Mouse (Mus musculus) left cerebral cortex, adult 8-10 months (tissue): Measurements from ENCODE around the gene Rpl28. TPM values are rescaled to one million over a fixed set of nuclear protein-coding genes. Genes with fewer than 3 reads are reported as not detected.
"Not testable (repeated sequence)": the region's sequence is repeated elsewhere in the genome, so short reads cannot be mapped to it uniquely, and the experiment has no call there.

ENCODE experiments used
- DNase-seq, 2 experiments: peaks; one replicate each; pipeline ENCODE4 v3.0.0; 2022; ENCODE audit warnings: low spot score in 2 of 2
- total RNA-seq, 4 experiments: library from RNA; stranded (reverse); gene quantifications; 2 replicates each; pipeline ENCODE4 v1.2.4; 2022

Gene Rpl28
- total RNA-seq, 4 experiments from 2014 or later, result 329 to 537 (median 413) TPM

DNA sequence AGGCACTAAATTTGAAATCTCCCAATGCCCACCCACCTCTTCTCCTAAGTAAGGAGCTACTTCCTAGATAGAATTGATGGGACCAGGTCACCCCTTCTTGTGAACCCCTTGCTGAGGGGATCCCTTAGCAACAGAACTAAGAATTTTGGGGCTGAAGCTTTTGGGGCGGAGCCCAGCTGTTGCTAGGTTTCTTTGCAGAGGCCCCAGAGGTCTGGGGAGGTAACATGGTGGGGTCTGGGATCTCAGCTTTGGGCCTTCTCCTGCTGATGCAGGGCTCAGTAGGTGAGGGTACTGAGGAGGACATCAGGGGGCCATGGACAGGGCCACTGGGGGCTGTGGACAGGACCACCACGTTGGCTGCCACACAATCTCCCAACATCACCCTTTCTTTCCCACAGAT, 9.9 kb upstream of the Rpl28 start, which contains the start of the genes Il11 and Tmem190:
TSS of gene Il11 (minus strand) at position 101 of the 400 bp plus-strand sequence.
TSS of gene Tmem190 (plus strand) at position 179 of the 400 bp plus-strand sequence.
- DNase-seq, result no peak

DNA sequence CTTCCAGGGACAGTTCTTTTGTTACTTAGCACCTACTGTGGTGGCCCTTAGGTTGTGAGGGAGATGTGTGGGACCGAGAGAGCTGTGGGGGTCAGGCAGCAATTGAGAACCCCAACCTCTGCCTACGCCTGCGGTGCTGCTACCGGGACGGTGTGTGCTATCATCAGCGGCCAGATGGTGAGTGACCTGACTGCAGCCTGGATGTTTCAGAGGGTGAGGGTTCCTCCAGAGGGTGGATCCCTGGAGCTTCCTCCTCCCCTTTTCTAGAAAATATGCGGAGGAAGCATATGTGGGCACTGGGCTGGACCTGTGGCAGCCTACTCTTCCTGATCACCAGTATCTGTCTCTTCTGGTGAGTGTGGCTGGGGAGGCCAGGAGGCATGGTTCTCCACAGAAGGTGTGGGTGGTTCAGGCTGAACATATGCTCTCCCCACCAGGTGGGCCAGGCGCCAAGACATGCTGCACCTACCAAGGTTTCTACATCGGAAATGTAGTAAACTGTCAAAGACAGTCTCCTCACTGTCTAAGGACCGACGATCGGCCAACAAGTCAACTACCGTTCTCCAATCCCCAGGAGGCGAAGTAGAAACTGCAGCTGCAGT, 8.9 kb upstream of the Rpl28 start:
- DNase-seq, result no peak

DNA sequence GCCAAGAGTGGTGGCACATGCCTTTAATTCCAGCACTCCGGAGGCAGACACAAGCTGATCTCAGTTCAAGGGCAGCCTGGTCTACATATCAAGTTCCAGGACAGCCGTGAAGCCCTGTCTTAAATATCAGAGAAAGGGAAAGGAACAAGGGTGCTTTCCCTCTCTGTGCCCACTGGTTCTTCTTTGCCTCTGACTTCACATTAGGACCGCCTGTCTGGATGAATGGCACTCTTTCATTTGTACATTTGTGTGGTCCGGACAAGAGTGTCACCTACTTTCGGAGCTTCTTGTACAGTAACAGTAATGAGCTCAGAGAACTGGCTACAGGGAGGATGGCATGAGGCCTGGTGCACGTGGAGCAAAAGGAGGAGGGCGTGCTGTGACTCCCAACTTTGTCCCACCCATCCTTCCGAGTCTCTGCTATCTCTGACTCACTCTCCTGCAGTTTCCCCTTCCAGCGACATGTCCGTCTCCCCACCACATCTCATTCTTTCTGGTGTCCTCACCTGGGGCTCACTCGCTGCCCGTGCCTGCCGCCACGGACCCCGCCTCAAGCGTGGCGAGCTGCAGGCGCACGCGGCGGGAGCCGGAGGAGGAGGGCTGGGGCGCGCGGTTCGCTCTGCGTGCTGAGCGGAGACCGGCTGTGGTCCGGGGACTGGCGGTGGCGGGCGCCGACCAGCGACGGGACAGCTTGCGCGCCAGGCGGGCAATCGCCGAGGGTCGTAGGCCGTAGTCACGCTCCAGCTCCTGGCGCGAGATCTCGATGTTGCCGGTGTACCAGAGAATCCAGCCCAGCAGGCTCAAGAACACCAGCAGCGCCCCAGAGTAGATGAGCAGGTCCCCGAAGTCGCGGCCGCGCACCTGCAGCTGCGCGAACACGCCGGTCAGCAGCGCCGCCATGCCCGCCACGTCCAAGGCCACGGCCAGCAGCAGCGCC, 3.9 kb upstream of the Rpl28 start:
- peak; percentile 39 to 53 for DNase-seq

DNA sequence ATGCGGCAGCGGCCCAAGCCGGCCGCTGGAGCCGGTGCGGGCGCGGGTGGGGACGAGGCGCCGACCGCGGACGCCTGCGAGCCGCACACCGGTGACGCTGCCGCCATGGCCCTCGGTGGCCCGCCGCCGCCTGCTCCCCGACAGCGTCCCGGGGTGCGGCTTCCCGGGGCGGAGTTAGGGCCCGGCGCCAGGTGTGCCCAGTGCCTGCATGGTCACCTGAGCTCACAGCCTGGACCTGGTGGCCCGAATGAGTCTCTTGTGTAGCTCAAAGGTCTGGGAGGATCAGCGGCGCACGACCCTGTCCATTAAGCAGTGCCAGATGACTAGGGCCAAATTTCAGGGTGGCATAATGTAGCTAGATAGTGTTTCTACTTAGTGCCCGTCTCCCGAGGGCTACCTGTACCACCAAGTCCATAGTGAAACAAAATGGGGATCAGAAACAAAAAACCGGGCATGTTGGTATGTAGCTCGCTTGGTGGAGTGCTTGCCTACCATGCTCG, 3.2 kb upstream of the Rpl28 start, which contains the start of gene Tmem238:
TSS of gene Tmem238 (minus strand) at position 221 of the 500 bp plus-strand sequence.
- DNase-seq, result no peak

DNA sequence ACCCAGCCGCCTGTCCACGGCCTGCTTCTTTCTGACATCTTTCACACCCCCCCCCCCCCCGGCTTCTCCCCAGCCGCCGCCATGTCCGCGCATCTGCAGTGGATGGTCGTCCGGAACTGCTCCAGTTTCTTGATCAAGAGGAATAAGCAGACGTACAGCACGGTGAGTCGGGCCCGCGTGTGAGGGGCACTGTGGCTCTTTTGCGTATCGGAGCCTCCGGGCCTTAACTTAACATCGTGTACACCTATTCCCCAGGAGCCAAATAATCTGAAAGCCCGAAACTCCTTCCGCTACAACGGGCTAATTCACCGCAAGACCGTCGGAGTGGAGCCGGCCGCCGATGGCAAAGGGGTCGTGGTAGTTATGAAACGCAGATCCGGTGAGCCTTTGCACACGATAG, 574 bp downstream of the Rpl28 start:
- not testable (repeated sequence) for DNase-seq

DNA sequence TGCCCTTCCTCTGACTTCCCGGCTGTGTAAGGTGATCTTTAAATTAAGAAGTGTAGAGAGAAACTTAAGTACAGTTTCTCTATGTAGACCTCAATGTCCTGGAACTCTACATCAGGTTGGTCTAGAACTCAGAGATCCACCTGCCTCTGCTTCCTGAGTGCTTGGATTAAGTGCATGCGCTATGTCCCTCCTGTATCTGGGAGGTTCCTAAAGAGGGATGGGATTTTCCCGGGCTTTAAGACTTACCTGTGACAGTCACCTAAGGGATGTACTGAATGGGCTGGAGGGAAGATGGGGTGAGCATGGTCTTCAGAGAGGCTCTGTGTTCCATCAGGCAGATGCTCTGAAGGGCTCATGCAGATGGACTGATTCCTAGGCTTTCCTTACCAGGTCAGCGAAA, 1.0 kb downstream of the Rpl28 start:
- DNase-seq, result no peak

DNA sequence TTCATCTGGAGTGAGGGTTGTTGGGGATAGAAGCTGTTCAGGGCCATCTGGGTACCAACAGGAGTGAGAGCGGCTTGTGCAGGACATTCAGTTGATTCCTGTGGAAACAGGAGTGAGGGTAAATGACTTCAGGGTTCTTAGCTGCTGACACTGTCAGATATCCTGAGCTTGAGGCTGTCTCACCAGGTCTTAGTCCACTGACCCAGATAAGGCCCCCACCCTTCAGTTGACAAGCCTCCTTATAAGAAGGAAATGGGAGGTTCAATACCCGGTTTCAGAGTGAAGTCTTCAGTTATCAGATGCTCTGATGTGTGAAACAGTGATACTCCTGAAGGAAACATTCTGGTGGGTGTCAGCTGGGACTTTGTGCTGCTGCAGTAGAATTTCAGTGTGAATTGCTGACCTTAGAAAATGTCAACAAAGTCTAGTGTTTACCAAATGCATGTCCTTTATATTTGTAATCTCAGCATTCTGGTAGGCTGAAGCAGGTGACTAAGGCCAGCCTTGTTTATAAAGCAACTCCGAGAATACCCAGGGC, 2.0 kb downstream of the Rpl28 start:
- no peak for DNase-seq

DNA sequence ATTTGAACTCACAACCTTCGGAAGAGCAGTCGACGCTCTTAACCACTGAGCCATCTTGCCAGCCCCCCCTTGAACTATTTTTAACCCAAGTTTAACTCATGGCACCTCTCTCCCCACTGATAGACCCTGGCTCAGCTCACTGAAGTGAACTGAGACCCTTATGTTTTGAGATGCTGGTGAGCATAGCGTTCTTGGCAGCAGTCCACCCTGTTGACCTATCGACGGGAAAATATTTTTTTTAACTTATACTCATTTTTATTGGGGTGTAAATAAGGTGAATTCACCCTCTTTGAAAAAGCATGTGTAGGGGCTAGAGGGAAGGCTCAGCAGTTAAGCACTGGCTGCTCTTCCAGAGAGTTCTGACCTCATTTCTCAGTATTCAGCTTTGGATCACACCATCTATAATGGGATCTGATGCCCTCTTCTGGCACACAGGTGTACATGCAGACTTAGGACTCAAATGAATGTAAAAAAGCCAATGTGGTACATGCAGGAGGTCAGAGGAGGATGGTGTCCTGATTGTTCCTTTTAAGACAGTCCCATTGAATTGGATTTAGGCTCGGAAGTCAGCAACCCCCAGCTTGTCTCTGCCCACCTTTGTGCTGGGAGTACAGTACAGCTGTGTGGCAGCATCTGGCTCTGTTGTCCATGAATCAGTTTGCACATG, 3.2 kb downstream of the Rpl28 start:
- DNase-seq, result peak in 1 of 2 experiments; percentile 30

DNA sequence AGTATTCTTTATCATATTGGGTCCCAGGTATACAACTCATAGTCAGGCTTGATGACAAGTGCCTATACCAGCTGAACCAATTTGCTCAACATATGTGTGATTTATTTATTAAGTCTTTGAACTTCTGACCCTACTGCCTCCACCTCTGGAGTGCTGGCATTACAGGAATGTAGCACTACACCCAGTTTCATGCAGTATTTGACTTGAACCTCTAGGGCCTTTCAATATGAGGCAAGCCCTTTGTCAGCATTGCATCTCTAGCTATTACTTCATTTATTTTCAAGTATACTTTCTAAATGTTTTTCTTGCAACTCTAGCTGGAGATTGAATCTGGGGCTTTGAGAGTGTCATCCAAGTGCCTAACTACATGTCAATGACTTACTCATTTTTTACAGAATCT, 9.6 kb downstream of the Rpl28 start:
- DNase-seq, result no peak

DNA sequence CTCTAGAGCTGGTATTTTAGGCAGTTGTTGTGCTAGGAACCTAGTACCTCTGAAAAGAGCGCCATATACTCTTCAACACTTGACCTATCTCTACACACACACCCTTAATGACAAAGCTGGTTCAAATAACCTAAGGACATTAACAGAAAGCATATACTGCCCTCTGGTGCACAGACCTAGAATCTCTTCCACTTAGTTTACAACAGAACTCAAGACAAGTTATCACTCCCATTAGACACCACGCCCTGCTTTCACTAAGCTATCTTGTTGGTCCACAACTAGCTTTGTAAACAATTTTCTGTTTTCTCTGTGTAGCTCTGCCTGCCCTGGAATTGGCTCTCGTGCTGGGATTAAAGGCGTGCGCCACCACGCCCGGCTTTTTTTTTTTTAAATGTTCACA, 14.0 kb downstream of the Rpl28 start:
- DNase-seq, result no peak

DNA sequence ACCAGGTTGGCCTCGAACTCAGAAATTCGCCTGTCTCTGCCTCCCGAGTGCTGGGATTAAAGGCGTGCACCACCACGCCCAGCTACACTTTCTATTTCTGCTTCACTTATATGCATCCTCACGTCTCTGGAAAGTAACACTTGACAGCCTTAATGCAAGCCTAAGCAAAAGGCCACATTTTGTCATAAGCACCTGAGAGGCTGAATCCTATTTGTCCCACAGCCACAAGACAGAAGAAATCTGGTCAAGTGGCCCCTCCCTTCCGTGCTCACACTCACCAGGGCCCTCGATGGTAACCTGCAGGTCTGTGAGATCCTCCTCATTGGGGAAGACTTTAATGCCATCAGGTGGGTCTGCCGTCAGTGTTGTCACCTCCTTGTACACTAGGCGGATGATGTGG, 18.5 kb downstream of the Rpl28 start:
- not testable (repeated sequence) for DNase-seq

DNA sequence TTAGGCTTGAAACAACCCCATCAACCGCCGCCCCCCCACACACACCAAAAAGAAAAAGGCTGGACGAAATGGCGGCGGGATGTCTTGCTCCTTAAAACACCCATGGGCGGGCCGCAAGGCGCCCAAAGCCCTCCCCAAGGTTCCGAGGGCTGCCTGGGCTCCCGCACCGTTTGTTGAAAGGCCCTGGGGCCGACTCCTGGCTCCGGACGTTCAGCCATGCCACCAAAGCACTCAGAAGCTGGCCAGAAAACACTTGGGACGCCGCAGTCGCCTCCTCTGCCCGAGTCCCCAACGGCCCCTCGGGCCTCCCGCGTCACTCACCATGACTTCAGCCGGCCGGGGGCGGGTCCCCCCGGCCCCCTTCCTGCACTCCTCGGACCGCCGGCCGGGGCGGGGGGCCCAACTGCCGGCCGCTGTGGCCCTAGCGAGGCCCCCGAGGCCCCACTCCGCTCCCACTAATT, 19.2 kb downstream of the Rpl28 start:
- peak in 1 of 2 experiments; percentile 53 for DNase-seq

DNA sequence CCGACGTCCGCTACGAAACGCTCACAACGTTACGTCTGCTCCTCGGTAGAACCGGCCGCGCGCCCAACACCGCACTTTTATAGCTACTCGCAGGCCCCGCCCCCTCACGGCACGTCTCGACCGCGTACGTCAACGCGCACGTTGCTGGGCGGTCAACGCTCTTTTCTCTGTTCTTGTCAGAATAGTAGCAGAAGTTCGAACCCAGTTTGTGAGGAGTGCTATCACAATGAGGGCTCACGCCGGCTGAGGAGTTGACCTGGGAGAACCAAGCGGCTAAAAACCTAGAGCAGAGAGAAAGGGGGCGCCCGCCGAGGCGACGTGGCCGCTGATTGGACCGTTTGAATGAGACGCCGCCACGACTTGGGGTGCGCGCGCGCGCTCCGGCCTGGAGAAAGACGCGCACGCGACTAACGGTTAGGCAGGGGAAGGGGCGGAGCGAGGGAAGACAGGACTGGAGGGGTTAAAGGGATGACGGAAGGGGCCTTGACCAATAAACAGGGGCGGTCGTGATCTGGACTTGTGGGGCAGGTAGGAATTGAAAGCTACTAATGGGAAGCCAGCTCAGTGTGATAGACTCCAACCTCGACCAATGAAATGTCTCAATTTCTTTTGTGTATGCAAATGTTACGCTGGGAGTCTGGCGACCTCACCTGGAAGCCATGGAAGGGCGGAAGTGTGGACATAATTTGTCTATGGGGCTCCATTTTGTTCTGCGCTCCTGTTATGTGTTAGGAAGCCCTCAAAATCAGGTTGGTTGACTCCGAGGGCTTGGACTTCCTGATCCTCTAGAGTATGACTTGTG, 19.8 kb downstream of the Rpl28 start, which contains the start of gene Ube2s:
TSS of gene Ube2s (minus strand) at position 288 of the 802 bp plus-strand sequence.
- peak; percentile 97 to 99 for DNase-seq

DNA sequence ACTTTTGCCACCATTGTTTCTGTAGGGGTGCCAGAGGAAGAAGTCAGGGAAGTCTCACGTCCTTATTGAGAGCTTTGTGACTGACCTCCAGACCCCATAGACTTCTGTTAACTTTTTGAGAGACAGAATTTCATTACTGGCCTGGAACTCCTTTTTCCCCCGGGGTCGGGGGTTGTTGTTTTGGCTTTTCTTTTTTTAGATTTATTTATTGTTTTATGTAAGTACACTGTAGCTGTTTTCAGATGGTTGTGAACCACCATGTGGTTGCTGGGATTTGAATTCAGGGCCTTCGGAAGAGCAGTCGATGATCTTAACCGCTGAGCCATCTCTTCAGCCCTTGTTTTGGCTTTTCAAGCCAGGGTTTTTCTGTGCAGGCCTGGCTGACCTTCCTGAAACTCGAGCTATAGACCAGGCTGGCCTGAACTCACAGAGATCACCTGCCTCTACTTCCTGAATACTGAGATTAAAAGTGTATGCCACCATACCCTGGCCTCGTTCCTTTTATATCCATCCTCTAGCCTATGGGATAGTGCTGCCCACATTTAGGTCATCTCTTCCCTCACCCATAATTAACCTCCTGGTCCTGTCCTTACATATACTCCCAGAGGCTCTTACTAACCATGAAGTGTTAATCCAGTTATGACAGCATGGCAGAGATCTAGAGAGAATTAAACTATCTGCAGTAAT, 20.6 kb downstream of the Rpl28 start:
- no peak for DNase-seq

DNA sequence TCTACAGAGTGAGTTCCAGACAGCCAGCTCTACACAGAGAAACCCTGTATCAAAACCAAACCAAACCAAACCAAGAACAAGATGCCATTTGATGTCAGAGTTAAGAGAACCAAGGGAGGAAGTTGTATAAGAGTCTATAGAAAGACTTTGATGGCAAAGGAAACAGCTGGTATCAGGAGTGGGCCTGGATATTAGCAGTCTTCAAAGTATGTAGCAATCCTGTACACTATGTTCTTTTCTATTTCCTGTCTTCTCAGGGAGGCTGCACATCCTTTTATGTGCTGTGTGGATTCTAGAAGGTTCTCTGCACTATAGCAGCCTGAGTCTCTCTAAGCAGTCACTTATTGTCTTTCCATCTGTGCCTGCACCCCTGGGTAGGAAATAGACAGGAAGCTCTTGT, 23.9 kb downstream of the Rpl28 start:
- no peak for DNase-seq

DNA sequence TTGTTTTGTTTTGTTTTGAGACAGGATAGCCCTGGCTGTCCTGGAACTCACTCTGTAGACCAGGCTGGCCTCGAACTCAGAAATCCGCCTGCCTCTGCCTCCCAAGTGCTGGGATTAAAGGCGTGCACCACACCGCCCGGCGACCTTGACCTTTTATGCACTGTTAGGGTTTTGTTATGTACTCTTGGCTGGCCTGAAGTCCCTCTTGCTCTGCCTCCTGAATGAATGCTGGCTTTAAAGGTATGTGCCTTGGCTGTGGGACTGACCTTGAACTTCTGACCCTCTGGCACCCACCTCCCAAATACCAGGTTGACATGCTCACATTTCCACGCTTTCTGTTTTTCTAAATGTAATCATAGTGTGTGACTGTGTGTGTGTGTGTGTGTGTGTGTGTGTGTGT, 28.3 kb downstream of the Rpl28 start:
- not testable (repeated sequence) for DNase-seq

DNA sequence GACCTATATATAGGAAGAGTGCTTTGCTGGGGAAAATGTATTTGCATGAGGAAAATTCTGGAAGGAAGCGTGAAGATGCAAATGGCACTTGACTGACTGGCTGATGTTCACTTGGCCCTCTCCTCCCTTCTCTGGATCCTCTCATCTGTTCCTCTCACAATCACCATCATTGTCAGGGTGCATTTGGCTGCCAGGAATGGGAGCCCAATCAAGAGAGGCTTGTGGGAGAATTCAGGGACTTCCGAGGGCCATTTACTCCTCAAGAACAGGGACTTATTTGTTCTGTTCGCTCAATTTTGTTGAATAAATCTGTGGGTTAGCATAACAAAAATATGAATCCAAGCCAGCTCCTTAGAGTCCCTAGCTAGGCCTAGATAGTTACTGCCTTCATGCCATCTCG, 29.0 kb downstream of the Rpl28 start:
- DNase-seq, result no peak

DNA sequence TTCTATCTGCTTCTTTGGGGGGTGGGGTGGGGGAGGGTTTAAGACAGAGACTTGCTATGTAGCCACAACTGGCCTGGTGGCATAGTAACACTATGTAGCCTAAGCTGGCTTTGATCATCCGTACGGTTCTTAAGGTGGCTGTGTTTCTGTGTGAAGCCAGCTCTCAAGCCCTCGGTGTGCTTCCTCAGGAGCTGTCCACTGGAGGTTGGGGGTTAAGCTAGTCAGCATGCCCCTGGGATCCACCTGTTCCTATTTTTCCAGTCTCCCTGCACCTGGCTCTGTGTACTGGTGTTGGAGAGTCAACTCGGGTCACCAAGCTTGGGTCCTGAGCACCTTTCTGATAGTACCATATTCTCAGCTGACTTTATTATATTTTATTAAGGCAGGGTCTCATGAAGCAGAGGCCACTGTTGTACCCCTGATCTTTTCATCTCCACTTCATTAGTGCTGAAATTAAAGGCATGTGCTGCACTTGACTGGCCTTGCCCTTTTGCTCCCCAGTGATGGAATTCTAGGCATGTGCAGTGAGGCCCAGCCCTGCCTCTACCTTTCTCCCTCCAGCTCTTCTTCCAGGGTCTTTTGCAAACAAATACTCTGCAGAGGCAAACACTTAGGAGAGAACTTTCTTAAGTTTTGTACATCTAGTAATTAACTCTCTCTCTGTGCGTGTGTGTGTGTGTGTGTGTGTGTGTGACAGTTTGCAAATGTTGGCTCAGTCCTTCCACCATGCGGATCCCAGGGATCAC, 29.7 kb downstream of the Rpl28 start:
- no peak for DNase-seq

DNA sequence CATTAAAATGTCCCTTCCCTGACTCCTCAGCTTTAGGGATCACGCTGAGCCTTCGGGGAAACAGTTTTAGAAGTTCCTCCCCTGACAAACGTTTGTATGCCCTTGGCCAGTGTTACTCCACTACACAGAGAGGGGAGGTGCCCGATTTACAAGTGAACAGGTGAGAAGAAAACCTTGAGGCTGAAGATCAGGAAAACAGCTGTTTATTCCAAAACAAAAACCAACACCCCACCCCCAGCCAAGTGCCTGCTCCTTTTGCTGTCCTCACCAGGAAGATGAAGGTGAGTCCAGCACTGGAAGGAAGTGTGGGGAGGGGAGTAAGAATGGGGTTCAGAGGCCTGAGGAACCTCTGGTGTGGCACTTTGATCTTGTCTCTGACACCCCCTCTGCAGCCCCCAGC, 32.7 kb downstream of the Rpl28 start:
- DNase-seq, result no peak
